Mouse (Mus musculus) myocyte (in vitro differentiated cells): ENCODE measurements around the gene Stk39.

Experiments used
- CEBPB ChIP-seq: IDR thresholded peaks from 2 replicates; pipeline ENCODE4 v1.6.1; 2011; ENCODE audit warnings: mild to moderate bottlenecking, moderate library complexity; ENCODE audit not compliant: poor library complexity, insufficient read depth, severe bottlenecking
- E2F4 ChIP-seq: IDR thresholded peaks from one replicate; pipeline ENCODE4 v1.6.1; 2011; ENCODE audit warnings: mild to moderate bottlenecking, control low read depth, moderate library complexity; ENCODE audit not compliant: insufficient read depth
- MAX ChIP-seq: IDR thresholded peaks from one replicate; pipeline ENCODE4 v1.6.1; 2011; ENCODE audit warnings: low read depth, mild to moderate bottlenecking, control low read depth
- MYOG ChIP-seq, 3 experiments: IDR thresholded peaks; one replicate each; pipeline ENCODE4 v1.6.1; 2011; ENCODE audit warnings: control low read depth in 2 of 3, low read depth in 2 of 3, mild to moderate bottlenecking in 2 of 3; ENCODE audit not compliant: insufficient read length in 2 of 3, control insufficient read depth in 1 of 3, insufficient read depth in 1 of 3
- POLR2A ChIP-seq: IDR thresholded peaks from one replicate; pipeline ENCODE4 v1.6.1; 2011; ENCODE audit warnings: low read depth, mild to moderate bottlenecking, control low read depth, moderate library complexity; ENCODE audit not compliant: insufficient read length
- POLR2AphosphoS2 ChIP-seq: IDR thresholded peaks from one replicate; pipeline ENCODE4 v1.6.1; 2011; ENCODE audit warnings: low read depth, control low read depth; ENCODE audit not compliant: insufficient read length
- REST ChIP-seq: IDR thresholded peaks from one replicate; pipeline ENCODE4 v1.6.1; 2011; ENCODE audit warnings: mild to moderate bottlenecking, control low read depth, moderate library complexity; ENCODE audit not compliant: insufficient read depth, insufficient read length
- TCF12 ChIP-seq: IDR thresholded peaks from one replicate; pipeline ENCODE4 v1.6.1; 2011; ENCODE audit warnings: mild to moderate bottlenecking, control low read depth; ENCODE audit not compliant: poor library complexity, insufficient read depth, severe bottlenecking
- TCF3 ChIP-seq: IDR thresholded peaks from one replicate; pipeline ENCODE4 v1.6.1; 2011; ENCODE audit warnings: low read depth, control low read depth; ENCODE audit not compliant: insufficient read length
- USF1 ChIP-seq: IDR thresholded peaks from one replicate; pipeline ENCODE4 v1.6.1; 2011; ENCODE audit warnings: low read depth, mild to moderate bottlenecking, control low read depth, moderate library complexity

DNA sequence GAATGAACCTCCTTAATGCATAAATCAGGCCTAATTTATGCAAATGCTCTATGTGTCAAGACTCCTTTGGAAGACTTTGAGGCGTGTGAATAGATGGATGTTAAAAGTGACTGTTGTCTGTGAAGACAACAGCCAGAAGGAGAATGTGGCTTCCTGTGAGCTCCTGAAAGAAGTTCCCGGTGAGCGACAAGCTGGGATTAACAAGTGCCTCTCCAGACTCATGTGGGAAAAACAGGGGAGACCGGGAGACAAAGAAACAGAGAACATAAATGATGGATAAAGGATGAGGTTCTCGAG lies 105.2 kb downstream of the Stk39 start:
- TF ChIP-seq MAX (no peak), POLR2A (no peak), POLR2AphosphoS2 (no peak), MYOG (IDR thresholded peaks at IDR 0.05; ENCODE audit: control insufficient read depth in 1 of 3, insufficient read depth in 1 of 3, insufficient read length in 2 of 3, low read depth in 2 of 3) (no peak), USF1 (no peak), E2F4 (no peak), TCF3 (no peak), TCF12 (no peak), CEBPB (no peak), REST (no peak)
